Mouse (Mus musculus) brown adipose tissue, adult 24 weeks (tissue): Measurements from ENCODE around the gene Srl. TPM values are rescaled to one million over a fixed set of nuclear protein-coding genes. Genes with fewer than 3 reads are reported as not detected.
"Not testable (repeated sequence)": the region's sequence is repeated elsewhere in the genome, so short reads cannot be mapped to it uniquely, and the experiment has no call there.

ENCODE experiments used
- H3K27ac ChIP-seq: fragments of 200-500 bp; replicated peaks from 2 replicates; pipeline ENCODE4 v1.5.1; 2012; ENCODE audit warnings: low read depth, mild to moderate bottlenecking, low read length
- H3K4me1 ChIP-seq: fragments of 200-500 bp; 2 replicates; pipeline ENCODE4 v1.6.1; 2012; ENCODE audit warnings: low read length, mixed read lengths; ENCODE audit not compliant: control insufficient read depth, insufficient read depth, insufficient read length
- H3K4me3 ChIP-seq: fragments of 200-500 bp; 2 replicates; pipeline ENCODE4 v1.5.1; 2012; ENCODE audit warnings: low read depth, mild to moderate bottlenecking, low read length, moderate library complexity; ENCODE audit not compliant: insufficient read depth
- polyA plus RNA-seq: library from polyadenylated mRNA; stranded (reverse); fragments of >200 nt; gene quantifications from 2 replicates; pipeline ENCODE4 v1.2.4, GENCODE M21; 2012; ENCODE audit not compliant: missing spikeins, insufficient read depth, insufficient read length

Gene Srl
- 17.3 and 26.8 TPM in 2 replicates for polyA plus RNA-seq

DNA sequence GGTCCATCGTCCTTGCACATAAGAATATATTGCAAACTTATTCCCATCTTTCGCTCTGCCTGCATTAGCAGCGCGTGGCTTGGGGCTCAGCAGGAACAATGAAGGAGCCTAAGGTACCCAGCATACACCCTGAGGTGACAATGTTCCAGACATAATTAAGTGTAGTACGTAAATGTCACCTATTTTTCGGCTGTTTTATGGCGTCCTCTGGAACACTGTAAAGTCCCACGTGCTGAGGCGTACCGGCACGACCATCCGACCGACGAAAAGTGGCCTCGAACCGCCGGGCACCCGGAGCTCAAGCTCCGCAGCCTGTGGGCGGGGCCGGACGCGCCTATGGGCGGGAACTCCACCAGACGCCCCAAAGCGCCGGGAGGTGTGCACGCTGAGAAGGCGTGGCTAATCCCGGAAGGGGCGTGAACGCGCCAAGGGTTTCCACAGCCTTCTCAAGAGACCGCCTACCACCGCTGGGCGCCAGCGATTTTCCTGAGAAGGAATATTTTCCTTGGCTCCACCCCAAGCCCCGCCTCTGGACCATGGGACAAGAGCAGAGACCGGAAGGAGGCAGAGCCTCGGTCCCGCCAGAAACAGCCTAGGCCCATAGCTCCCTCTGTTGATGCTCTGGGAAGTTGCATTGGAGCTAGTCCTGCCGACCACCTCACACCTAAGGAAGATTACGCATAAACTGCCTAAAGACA, at the start of gene Srl:
Gene Srl (minus strand): TSS at position 316 of the 698 bp plus-strand sequence.
- H3K27ac ChIP-seq, result peak within 1 kb of the TSS; percentile 65
- peaks cover 7% of the 10 kb centered on the region; the same call in 1 of the 2 replicates for H3K4me1 ChIP-seq
- peak within 1 kb of the TSS; percentile 65 for H3K4me3 ChIP-seq

DNA sequence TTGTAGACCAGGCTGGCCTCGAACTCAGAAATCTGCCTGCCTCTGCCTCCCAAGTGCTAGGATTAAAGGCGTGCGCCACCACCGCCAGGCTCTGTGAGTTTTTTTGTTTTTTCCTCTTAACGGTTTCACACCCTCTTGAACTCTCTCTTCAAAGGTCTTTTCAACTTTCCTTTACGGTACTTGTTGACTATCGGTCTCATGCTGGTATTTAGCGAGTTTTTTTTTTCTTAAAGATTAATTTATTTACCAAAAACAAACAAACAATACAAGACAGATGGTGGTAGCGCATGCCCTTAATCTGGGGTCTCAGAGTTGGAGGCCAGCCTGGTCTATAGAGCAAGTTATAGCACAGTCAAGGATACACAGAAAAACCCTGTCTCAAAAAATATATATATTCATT, 48.6 kb upstream of the Srl start:
- H3K4me1 ChIP-seq, result 0 out of 2 replicates have a peak, but pooled peaks cover 2% of the 10 kb centered on the region
- H3K27ac ChIP-seq, result no peak overlapping the region
- no peak overlapping the region for H3K4me3 ChIP-seq

GRCm38 (mm10) chr16:4587516-4588210, 46.0 kb upstream of the Srl start:
- Histone ChIP-seq H3K4me3 (no peak overlapping the region), H3K27ac (peak overlapping the region; percentile 80; the same call in 1 of the 2 replicates), H3K4me1 (0 out of 2 replicates have a peak, but pooled peaks cover 2% of the 10 kb centered on the region)

DNA sequence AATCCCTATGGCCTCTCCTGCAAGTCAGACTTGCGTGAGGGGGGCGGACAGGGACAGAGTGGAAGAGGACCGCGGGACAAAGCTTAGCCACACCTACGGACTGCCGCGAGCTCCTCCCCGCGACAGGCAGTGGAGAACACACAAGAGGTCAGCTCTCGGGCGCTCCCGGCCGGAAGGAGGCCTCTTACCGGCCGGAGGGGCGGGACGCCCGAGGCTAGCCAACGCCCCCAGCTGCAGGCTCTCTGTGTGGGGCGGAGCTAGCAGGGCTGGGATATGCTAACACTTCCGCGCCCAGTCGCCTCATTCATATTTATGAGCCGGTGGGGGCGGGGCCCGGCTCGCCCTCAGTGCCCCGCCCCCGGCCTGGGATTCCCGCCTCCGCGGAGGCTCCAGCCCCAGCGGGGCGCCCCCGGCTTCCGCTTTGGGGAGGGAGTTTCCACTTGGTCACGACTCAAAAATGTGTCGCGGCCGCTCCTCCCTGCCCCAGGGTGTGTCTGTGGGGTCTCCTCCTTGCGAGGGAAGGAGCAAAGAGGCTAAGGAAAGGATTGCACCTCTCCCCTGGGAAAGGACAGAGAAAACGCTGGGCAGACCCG, 45.0 kb upstream of the Srl start:
- Histone ChIP-seq H3K27ac (peak overlapping the region; percentile 80), H3K4me3 (peak overlapping the region; percentile 64), H3K4me1 (0 out of 2 replicates have a peak, but pooled peaks cover 2% of the 10 kb centered on the region)

DNA sequence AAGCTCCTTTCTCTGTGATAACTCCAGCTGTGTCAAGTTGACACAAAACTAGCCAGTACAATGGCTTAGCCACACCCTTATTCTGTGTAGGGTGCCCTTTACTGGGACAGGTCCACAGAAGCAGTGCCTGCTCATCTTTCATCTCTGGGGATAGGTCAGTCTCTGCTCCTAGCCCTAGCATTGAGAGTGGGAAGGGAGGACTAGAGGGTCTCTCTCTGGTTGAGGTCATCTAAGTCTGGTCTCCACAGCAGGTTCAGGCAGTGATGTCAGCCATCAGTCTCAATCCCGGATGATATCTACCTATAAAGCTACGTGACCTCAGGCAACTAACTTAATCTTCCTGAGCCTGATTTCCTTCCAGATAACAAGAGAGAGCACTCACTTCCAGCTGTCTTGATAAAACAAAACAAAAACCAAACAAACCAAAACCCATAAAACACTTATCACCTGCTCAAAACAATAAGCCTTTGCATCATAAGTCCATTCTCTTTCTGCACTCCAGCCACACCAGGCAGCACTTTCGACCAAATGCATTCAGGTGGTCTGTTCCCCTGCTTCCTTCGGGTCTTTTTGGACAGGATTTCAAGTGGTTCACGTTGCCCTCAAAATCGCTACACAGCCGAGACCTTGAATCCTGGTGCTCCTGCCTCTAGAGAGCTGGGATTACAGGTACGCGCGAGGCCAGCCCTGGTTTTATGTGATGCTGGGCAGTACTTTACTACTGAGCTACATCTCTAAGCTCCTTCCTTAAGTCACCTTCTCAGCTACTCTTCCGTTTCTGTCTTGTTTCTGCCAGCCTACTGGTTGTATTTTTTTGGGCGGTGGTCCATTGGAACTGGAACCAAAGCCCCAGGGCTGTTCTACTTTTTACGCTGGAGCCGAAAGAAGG, 44.3 kb upstream of the Srl start:
- H3K4me3 ChIP-seq, result peak overlapping the region; percentile 64
- H3K4me1 ChIP-seq, result 0 out of 2 replicates have a peak, but pooled peaks cover 2% of the 10 kb centered on the region
- peak overlapping the region; percentile 66 for H3K27ac ChIP-seq

DNA sequence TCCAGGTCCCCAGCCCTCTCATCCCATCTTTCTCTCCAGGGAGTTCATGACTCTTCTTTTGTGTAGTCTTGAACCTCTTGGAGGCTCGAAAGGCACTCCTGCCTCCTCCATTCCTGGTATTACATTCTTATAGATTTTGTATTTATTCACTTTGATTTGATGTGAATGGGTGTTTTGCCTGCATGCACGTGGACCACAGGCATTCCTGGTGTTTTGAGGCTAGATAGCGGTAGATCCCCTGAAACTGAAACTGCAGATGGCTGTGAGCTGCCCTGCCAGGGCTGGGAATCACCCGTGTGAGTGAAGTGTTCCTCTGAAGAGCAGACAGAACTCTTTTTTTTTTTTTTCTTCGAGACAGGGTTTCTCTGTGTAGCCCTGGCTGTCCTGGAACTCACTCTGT, 42.8 kb upstream of the Srl start:
- H3K4me1 ChIP-seq, result 0 out of 2 replicates have a peak, but pooled peaks cover 2% of the 10 kb centered on the region
- H3K4me3 ChIP-seq, result no peak overlapping the region
- no peak overlapping the region for H3K27ac ChIP-seq

DNA sequence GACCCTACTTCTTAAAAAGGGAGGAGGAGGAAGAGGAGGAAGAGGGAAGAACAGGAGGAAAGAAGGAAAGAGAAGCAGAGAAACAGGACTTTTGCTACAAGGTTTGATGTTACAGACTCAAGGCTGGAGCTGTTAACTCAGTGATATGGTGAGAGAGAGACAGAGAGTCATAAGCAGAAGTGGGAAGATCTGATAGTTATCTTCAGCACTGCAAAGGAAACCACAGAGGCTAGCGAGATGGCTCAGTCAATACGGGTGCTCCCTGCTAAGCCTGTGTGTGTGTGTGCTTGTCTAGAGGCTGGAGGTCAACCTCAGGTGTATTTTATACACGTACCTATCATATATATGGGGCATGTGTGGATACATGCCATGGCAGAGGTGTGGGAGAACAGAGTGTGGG, 42.2 kb upstream of the Srl start:
- H3K27ac ChIP-seq, result no peak overlapping the region
- 0 out of 2 replicates have a peak, but pooled peaks cover 2% of the 10 kb centered on the region for H3K4me1 ChIP-seq
- H3K4me3 ChIP-seq, result no peak overlapping the region

DNA sequence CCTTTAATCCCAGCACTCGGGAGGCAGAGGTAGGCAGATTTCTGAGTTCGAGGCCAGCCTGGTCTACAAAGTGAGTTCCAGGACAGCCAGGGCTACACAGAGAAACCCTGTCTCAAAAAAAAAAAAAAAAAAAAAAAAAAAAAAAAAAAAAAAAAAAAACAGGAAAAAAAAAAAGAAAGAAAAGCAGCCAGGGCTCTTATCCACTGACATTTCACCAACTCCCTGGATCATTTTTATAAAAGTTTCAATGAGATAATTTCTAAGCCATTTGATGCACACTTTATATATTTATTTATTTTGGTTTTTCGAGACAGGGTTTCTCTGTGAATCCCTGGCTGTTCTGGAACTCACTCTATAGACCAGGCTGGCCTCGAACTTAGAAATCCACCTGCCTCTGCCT, 39.6 kb upstream of the Srl start:
- H3K4me1 ChIP-seq, H3K27ac ChIP-seq, H3K4me3 ChIP-seq: not testable (repeated sequence)

DNA sequence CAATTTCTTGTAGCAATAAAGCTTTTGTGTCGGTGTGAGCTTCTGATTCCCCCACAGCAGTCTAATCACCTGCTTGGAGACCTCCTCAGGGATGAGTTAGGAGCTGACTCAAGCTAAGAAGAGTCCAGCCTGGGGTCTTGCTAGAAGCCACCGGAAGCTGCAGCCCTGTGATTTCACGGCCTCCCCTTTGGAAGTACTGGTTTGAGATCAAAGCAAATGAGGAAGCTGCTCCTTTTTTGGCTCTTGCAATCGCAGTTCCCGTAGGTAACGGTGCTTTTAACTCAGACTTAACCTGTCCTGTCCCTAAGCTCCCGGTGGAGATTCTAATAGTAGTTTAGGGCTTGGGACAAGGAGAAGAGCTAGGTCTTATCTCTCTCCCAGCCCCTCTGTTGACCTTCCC, 37.0 kb upstream of the Srl start:
- H3K4me3 ChIP-seq, result no peak overlapping the region
- H3K4me1 ChIP-seq, result no peaks in the 10 kb centered on the region
- H3K27ac ChIP-seq, result no peak overlapping the region

GRCm38 (mm10) chr16:4576873-4577272, 35.3 kb upstream of the Srl start:
- H3K4me1 ChIP-seq, result no peaks in the 10 kb centered on the region
- H3K4me3 ChIP-seq, result no peak overlapping the region
- H3K27ac ChIP-seq, result no peak overlapping the region

- no peaks in the 10 kb centered on the region for H3K4me1 ChIP-seq
- no peak overlapping the region for H3K27ac ChIP-seq
- no peak overlapping the region for H3K4me3 ChIP-seq
Measured at GRCm38 (mm10) chr16:4576038-4576437, 34.4 kb upstream of the Srl start.

DNA sequence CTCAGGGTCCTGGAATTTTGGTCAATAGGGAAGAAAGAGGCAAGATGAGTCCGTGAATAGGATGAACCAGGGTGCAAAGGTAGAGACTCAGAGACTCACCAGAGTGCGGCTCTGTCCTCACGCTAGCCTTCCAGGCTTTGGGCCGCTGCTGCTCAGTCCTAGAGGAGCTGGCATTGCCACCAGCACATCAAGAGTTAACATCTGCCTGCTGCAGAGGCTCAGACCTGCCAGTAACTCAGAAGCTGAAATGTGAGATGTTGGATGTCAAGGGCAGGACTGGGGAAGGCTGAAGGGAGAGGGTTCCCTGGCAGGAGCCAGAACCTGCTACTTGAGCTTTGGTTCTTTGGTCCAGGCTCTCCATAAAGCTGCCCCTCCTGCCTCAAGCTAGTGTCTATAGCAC, 29.1 kb upstream of the Srl start:
- H3K4me1 ChIP-seq, result no peaks in the 10 kb centered on the region
- H3K27ac ChIP-seq, result no peak overlapping the region
- no peak overlapping the region for H3K4me3 ChIP-seq

DNA sequence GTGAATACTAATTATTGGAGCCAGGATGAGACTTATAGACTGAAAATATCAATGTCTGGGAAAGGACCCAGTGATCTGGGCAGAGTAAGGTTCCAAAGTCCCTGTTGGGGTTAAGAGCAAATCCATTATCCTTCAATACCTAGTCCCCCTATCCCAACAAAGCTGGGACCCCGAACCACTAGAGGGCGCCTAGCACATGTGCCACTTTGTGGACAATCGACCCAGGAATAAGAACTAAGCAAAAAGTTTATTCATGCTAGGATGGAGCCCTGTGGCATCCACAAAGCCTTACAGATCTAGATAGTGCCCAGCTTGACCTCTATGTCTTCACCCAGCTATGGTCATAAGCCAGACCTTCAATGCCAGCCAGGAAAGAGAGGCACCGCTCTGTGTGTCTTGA, 26.3 kb upstream of the Srl start:
- H3K4me1 ChIP-seq, result no peaks in the 10 kb centered on the region
- no peak overlapping the region for H3K4me3 ChIP-seq
- no peak overlapping the region for H3K27ac ChIP-seq

- Histone ChIP-seq H3K4me3 (peak overlapping the region; percentile 65), H3K27ac (peak overlapping the region; percentile 76), H3K4me1 (no peaks in the 10 kb centered on the region)
Measured at GRCm38 (mm10) chr16:4560145-4560952, 18.7 kb upstream of the Srl start.
